Mouse (Mus musculus) mouse embryonic stem cell (cell line): ENCODE measurements at regions not wholly inside any gene's neighbourhood (a gene's known extent, or its start where the extent isn't known, plus 50 kb on each side); places are given as distances from the start of the nearest gene placed in this dataset.

ENCODE experiments used
- in situ Hi-C, 2 experiments: fragments of 300-500 bp; cut with MboI; formaldehyde crosslinking; loops; 1 replicate in 1 of 2; 3 replicates in 1 of 2; pipeline ENCODE4 v1.14.3; 2019 to 2020; ENCODE audit warnings: low sequenced_read_pairs in 2 of 2, low pct_unique_long_range_greater_than_20kb in 1 of 2, mixed read lengths in 1 of 2; ENCODE audit not compliant: unreplicated experiment in 1 of 2

DNA sequence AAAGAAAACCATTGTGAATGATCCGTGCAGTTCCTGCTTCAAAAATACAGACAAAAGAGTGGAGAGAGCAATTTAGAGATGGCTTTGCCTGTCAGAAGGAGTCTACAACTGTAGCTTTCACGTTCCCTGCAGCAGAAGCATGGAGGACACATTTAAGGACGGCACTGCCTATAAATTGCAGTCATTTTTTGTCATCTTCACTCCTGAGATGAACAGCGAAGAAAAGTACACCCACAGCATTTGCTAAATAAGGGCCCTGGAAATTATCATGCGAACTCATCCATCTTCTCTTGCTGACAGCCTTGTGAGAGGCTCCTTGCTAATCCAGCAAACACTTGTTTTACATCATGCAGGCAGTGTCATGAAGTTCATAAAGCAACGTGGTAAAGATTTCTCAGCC lies 302.5 kb downstream of the Tmsb4x start:
- in situ Hi-C loops, result no loop called here

- in situ Hi-C loops, result no loop called here
Observed at GRCm38 (mm10) chrX:166900761-166901160, 308.4 kb downstream of the Tmsb4x start.

GRCm38 (mm10) chrX:166895199-166895598 lies 309.7 kb upstream of the Egfl6 start:
- in situ Hi-C loops, result no loop called here

- in situ Hi-C loops, result no loop called here
Observed at GRCm38 (mm10) chrX:166886417-166886816, 300.9 kb upstream of the Egfl6 start.

DNA sequence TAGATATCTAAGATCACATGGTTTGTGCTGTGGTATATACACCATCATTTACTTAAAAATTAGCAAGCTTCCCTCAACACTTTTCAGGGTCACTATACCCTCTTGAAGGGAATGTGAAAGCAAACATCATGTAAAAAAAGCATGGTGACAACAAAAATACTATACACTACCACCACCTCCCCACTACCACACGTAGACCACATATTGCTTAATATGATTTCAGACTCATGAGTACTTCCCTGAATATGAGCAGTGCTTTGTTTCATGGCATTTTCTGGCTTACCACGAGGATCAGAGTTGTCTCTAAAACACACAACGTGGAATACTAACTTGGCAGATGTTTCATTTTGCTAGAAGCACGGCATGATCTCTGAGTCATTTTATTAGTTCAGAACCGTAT lies 284.0 kb upstream of the Egfl6 start:
- in situ Hi-C loops, result no loop called here

- in situ Hi-C loops, result no loop called here
Observed at GRCm38 (mm10) chrX:166867692-166868091, 282.2 kb upstream of the Egfl6 start.
